Mouse (Mus musculus) hindbrain, embryonic 11.5 days (tissue): ENCODE results near the gene Ube2v1. TPM values are rescaled to one million over a fixed set of nuclear protein-coding genes. Genes with fewer than 3 reads are reported as not detected.

ENCODE experiments used
- ATAC-seq: fragments of 200-750 bp; cut with Nextera tagmentation; 2 replicates; pipeline ENCODE4 v1.8.0; 2017; ENCODE audit warnings: mild to moderate bottlenecking, moderate TSS enrichment, moderate library complexity; ENCODE audit not compliant: low FRiP score
- DNase-seq: peaks from one replicate; pipeline ENCODE4 v3.0.0-alpha.2; 2015; ENCODE audit warnings: low spot score
- H3K27ac ChIP-seq: fragments of 300-500 bp; sonication (generic); 2 replicates; pipeline ENCODE4 v1.5.1; 2014; ENCODE audit warnings: mild to moderate bottlenecking, low read depth, low read length
- H3K27me3 ChIP-seq: fragments of 300-500 bp; sonication (generic); 2 replicates; pipeline ENCODE4 v1.6.1; 2014; ENCODE audit warnings: mild to moderate bottlenecking, low read length, moderate library complexity, mixed read lengths; ENCODE audit not compliant: control insufficient read depth, insufficient read depth
- H3K36me3 ChIP-seq: fragments of 300-500 bp; sonication (generic); 2 replicates; pipeline ENCODE4 v1.6.1; 2014; ENCODE audit warnings: mild to moderate bottlenecking, low read length, moderate library complexity, mixed read lengths; ENCODE audit not compliant: control insufficient read depth, insufficient read depth
- H3K4me1 ChIP-seq: fragments of 300-500 bp; sonication (generic); replicated peaks from 2 replicates; pipeline ENCODE4 v1.6.1; 2014; ENCODE audit warnings: low read length, mixed read lengths; ENCODE audit not compliant: control insufficient read depth, insufficient read depth
- H3K4me2 ChIP-seq: fragments of 300-500 bp; sonication (generic); replicated peaks from 2 replicates; pipeline ENCODE4 v1.6.1; 2014; ENCODE audit warnings: mild to moderate bottlenecking, low read depth, low read length
- H3K4me3 ChIP-seq: fragments of 300-500 bp; sonication (generic); 2 replicates; pipeline ENCODE4 v1.5.1; 2014; ENCODE audit warnings: low read depth, low read length
- H3K9ac ChIP-seq: fragments of 300-500 bp; sonication (generic); 2 replicates; pipeline ENCODE4 v1.6.1; 2014; ENCODE audit warnings: low read depth, low read length
- H3K9me3 ChIP-seq: fragments of 300-500 bp; sonication (generic); 2 replicates; pipeline ENCODE4 v1.6.1; 2016; ENCODE audit warnings: low read length; ENCODE audit not compliant: control insufficient read depth
- WGBS: fragments of 180-500 bp; shearing (Covaris S2); extraction: QIAGEN DNeasy Blood & Tissue Kit; methylation state at CpG from one replicate; pipeline ENCODE4 v1.1.7; 2014; 5-methylcytosine and 5-hydroxymethylcytosine counted together
- polyA plus RNA-seq: library from polyadenylated mRNA; unstranded; fragments of >200 nt; fragmentation: Nextera tagmentation; extraction: Ambion mirVana; gene quantifications from 2 replicates; pipeline ENCODE4 v1.2.1, GENCODE M21; 2014

The Ube2v1 gene
- polyA plus RNA-seq, 1 experiment from 2014 or later = 237 TPM

- Histone ChIP-seq H3K9me3 (no peaks in the 10 kb centered on the region), H3K4me2 (no peak overlapping the region), H3K27ac (no peak overlapping the region), H3K4me3 (no peak overlapping the region), H3K4me1 (peaks cover 4% of the 10 kb centered on the region; the same call in 1 of the 2 replicates), H3K27me3 (peaks cover 4% of the 10 kb centered on the region; the same call in 1 of the 2 replicates), H3K36me3 (no peaks in the 10 kb centered on the region), H3K9ac (no peak overlapping the region)
- WGBS = 89% methylated on average over 11 of the region's 11 CpGs
- ATAC-seq = no peak
- no peak for DNase-seq
Observed at GRCm38 (mm10) chr2:167658712-167659111, 26.8 kb upstream of the Ube2v1 start.

DNA sequence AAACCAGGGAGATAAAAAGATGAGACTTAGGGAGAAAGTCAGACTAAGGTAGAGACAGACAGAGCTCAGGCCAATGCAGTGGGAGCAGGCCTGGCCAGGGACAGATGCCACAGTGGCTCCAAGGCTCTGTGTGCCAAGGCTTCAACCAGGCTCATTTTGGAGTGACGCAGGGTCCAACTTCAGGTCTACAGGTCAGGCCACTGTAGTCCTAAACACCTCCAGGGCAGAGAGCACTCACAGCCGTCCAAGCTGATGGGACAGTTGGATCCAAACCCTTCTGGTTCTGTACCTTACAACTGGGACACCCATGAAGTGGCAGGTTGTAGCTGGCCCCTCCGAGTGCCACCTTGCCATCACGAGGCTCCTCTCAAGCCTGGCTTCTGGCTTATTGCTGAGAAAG, 26.1 kb upstream of the Ube2v1 start:
- H3K27ac ChIP-seq = no peak overlapping the region
- peaks cover 4% of the 10 kb centered on the region; the same call in 1 of the 2 replicates for H3K4me1 ChIP-seq
- no peaks in the 10 kb centered on the region for H3K9me3 ChIP-seq
- peaks cover 4% of the 10 kb centered on the region; the same call in 1 of the 2 replicates for H3K27me3 ChIP-seq
- WGBS = 93% methylated on average over 4 of the region's 4 CpGs
- no peak overlapping the region for H3K9ac ChIP-seq
- H3K4me3 ChIP-seq = no peak overlapping the region
- DNase-seq (no peak), ATAC-seq (no peak)
- no peak overlapping the region for H3K4me2 ChIP-seq
- no peaks in the 10 kb centered on the region for H3K36me3 ChIP-seq

DNA sequence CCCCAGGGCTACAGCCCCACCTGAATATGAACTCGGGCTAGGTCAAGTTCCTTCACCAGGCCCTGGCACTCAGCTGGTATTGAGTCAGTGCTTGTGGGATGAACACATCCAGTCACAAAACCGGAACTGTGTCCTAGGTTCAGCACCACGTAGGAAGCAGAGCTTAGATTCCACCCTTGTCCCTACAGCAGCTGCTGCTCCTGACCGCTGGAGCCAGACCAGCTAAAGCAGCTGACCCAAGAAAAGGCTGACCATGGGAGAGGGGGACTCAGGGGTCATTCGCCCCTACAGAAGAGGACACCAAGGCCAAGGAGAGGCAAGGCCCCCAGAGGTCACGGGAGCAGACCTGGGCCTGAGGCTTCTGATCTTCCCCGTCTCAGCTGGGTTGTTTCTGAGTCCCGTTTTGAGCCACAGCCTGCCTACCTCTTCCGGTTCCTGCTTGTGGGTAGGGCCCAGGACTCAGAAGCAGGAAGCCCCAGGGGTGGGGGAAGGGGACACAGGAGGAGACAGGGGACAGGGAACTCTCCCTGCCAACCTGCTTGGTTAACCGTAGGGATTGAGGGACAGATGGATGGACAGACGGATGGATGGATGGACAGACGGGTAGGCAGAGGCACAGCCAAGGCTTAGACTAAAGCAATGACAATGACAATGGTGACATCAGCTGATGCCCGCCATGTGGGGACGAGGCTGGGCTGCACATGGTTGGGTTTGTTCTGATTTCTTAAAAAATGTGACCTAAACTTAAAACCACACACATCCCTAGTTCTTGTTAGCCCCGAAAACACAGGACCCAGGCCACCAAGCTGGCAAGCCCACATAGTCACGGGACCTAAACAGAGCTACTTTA, 25.0 kb upstream of the Ube2v1 start:
- ATAC-seq = no peak
- Histone ChIP-seq H3K27ac (no peak overlapping the region), H3K36me3 (no peaks in the 10 kb centered on the region), H3K27me3 (0 out of 2 replicates have a peak, but pooled peaks cover under 1% of the 10 kb centered on the region), H3K4me2 (no peak overlapping the region), H3K4me1 (peaks cover 4% of the 10 kb centered on the region; the same call in 1 of the 2 replicates), H3K4me3 (no peak overlapping the region), H3K9ac (no peak overlapping the region), H3K9me3 (no peaks in the 10 kb centered on the region)
- no peak for DNase-seq
- WGBS = 83% methylated on average over 16 of the region's 16 CpGs

DNA sequence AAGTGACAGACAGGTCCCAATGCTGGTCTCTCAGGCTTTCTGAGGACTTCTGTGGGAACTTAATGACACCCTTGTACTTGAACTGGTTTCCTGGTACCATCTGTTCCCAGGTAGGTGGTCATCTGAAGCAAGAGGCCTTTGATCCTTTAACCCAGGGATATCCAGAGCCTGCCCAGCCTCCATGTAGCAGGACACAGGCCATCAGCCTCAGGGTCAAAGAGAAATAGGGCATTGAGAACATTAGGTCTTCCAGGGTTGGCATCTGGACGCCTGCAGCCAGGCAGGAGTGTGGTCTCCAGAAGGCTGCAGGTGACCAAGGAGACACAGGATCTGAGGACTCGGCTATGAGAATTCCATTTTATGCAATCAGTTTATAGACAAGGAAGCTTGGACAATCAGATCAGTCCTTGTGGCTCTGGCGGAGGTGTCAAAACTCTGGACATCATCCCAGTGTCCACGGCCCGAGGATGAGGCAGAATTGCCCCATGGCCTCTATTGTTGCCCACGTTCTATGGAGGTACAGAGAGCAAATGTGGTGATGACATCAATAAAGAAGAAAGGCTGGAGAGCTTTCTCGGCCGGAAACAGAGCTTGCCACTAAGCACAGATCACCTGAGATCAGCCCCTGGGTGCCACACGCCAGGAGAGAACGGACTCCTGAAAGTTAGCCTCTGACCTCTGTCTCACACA, 23.2 kb upstream of the Ube2v1 start:
- Histone ChIP-seq H3K36me3 (no peaks in the 10 kb centered on the region), H3K9me3 (no peaks in the 10 kb centered on the region), H3K4me2 (no peak overlapping the region), H3K9ac (no peak overlapping the region), H3K4me1 (peaks cover 1% of the 10 kb centered on the region; the same call in 1 of the 2 replicates), H3K27me3 (no peaks in the 10 kb centered on the region), H3K27ac (no peak overlapping the region), H3K4me3 (no peak overlapping the region)
- 89% methylated on average over 10 of the region's 10 CpGs for WGBS
- no peak for ATAC-seq
- no peak for DNase-seq

GRCm38 (mm10) chr2:167652694-167653093, 20.8 kb upstream of the Ube2v1 start:
- no peaks in the 10 kb centered on the region for H3K36me3 ChIP-seq
- 92% methylated on average over 7 of the region's 7 CpGs for WGBS
- no peaks in the 10 kb centered on the region for H3K9me3 ChIP-seq
- no peak for DNase-seq
- no peak overlapping the region for H3K9ac ChIP-seq
- H3K4me1 ChIP-seq = no peaks in the 10 kb centered on the region
- H3K4me2 ChIP-seq = no peak overlapping the region
- no peak overlapping the region for H3K27ac ChIP-seq
- H3K27me3 ChIP-seq = no peaks in the 10 kb centered on the region
- no peak overlapping the region for H3K4me3 ChIP-seq
- ATAC-seq = no peak

GRCm38 (mm10) chr2:167651622-167652021, 19.7 kb upstream of the Ube2v1 start:
- ATAC-seq (no peak), DNase-seq (no peak)
- Histone ChIP-seq H3K4me3 (no peak overlapping the region), H3K27ac (no peak overlapping the region), H3K27me3 (no peaks in the 10 kb centered on the region), H3K9me3 (no peaks in the 10 kb centered on the region), H3K4me1 (no peaks in the 10 kb centered on the region), H3K4me2 (no peak overlapping the region), H3K36me3 (no peaks in the 10 kb centered on the region), H3K9ac (no peak overlapping the region)
- WGBS = 85% methylated on average over 9 of the region's 9 CpGs

DNA sequence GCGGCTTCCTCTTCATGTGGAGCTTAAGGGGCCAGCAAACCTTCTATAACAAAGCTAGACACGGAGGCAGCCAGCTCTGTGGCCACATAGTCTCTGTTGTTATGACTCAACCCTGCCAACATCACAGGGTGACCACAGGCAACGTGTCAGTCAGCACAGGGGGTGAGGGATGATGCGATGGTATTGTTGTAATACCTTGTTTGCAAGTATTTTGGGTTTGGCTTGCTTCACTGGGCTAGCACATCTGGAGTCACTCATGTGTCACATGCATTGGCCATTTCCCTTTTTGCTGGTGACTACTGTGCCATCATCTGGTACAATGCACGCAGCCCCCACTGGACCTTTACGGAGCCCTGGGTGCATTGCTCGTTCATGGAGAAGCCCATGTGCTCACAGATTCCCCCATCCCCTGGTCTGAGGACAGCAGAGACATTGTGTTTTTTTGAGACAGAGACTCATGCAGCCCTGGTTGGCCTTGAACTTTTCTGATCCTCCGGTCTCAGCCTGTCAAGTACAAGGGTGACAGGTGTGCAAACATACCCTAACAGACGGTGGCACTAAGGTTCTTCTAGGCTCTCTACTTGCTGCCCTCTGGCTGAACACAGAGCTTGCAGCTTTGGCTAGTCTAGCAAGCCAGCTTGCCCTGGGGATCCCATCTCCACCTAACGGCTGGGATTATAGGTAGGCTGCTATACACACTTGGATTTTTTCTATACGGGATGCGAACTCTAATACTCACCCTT, 17.6 kb upstream of the Ube2v1 start:
- Histone ChIP-seq H3K27ac (no peak overlapping the region), H3K36me3 (no peaks in the 10 kb centered on the region), H3K4me2 (no peak overlapping the region), H3K4me1 (no peaks in the 10 kb centered on the region), H3K27me3 (no peaks in the 10 kb centered on the region), H3K9ac (no peak overlapping the region), H3K4me3 (no peak overlapping the region), H3K9me3 (no peaks in the 10 kb centered on the region)
- DNase-seq = no peak
- WGBS = 93% methylated on average over 12 of the region's 12 CpGs
- no peak for ATAC-seq

- H3K27me3 ChIP-seq = no peaks in the 10 kb centered on the region
- WGBS = 76% methylated on average over 4 of the region's 4 CpGs
- DNase-seq (no peak), ATAC-seq (no peak)
- no peaks in the 10 kb centered on the region for H3K36me3 ChIP-seq
- H3K4me2 ChIP-seq = no peak overlapping the region
- no peak overlapping the region for H3K4me3 ChIP-seq
- H3K9ac ChIP-seq = no peak overlapping the region
- no peak overlapping the region for H3K27ac ChIP-seq
- H3K4me1 ChIP-seq = no peaks in the 10 kb centered on the region
- H3K9me3 ChIP-seq = no peaks in the 10 kb centered on the region
Observed at GRCm38 (mm10) chr2:167646411-167646810, 14.5 kb upstream of the Ube2v1 start.
